Mouse (Mus musculus) midbrain, embryonic 14.5 days (tissue): ENCODE measurements around the gene Fbxo6. TPM values are rescaled to one million over a fixed set of nuclear protein-coding genes. Genes with fewer than 3 reads are reported as not detected.
A peak's percentile ranks its signal among the peaks of the same experiment; 100 is the strongest.
"Not testable (repeated sequence)": the region's sequence is repeated elsewhere in the genome, so short reads cannot be mapped to it uniquely, and the experiment has no call there.

Source experiments
- ATAC-seq: fragments of 200-750 bp; cut with Nextera tagmentation; 2 replicates; pipeline ENCODE4 v1.8.0; 2017; ENCODE audit warnings: moderate number of reproducible peaks, moderate library complexity; ENCODE audit not compliant: low FRiP score, low TSS enrichment
- DNase-seq: peaks from one replicate; pipeline ENCODE4 v3.0.0-alpha.2; 2015
- H3K27ac ChIP-seq: fragments of 300-500 bp; sonication (generic); replicated peaks from 2 replicates; pipeline ENCODE4 v1.5.1; 2014; ENCODE audit warnings: mild to moderate bottlenecking, low read depth, low read length, moderate library complexity
- H3K27me3 ChIP-seq: fragments of 300-500 bp; sonication (generic); 2 replicates; pipeline ENCODE4 v1.6.1; 2014; ENCODE audit warnings: low read length, control low read depth, mixed read lengths; ENCODE audit not compliant: control insufficient read depth, insufficient read depth
- H3K36me3 ChIP-seq: fragments of 300-500 bp; sonication (generic); 2 replicates; pipeline ENCODE4 v1.6.1; 2014; ENCODE audit warnings: low read length, control low read depth; ENCODE audit not compliant: control insufficient read depth, insufficient read depth
- H3K4me1 ChIP-seq: fragments of 300-500 bp; sonication (generic); 2 replicates; pipeline ENCODE4 v1.6.1; 2014; ENCODE audit warnings: mild to moderate bottlenecking, antibody characterized with exemption, low read length, control low read depth; ENCODE audit not compliant: control insufficient read depth, insufficient read depth
- H3K4me2 ChIP-seq: fragments of 300-500 bp; sonication (generic); 2 replicates; pipeline ENCODE4 v1.6.1; 2014; ENCODE audit warnings: mild to moderate bottlenecking, low read length, moderate library complexity
- H3K4me3 ChIP-seq: fragments of 300-500 bp; sonication (generic); replicated peaks from 2 replicates; pipeline ENCODE4 v1.5.1; 2014; ENCODE audit warnings: low read depth, low read length
- H3K9ac ChIP-seq: fragments of 300-500 bp; sonication (generic); replicated peaks from 2 replicates; pipeline ENCODE4 v1.6.1; 2014; ENCODE audit warnings: mild to moderate bottlenecking, low read length, moderate library complexity
- H3K9me3 ChIP-seq: fragments of 300-500 bp; sonication (generic); 2 replicates; pipeline ENCODE4 v1.6.1; 2016; ENCODE audit warnings: low read length, control low read depth, mixed read lengths; ENCODE audit not compliant: control insufficient read depth
- WGBS: fragments of 180-500 bp; shearing (Covaris S2); extraction: QIAGEN DNeasy Blood & Tissue Kit; methylation state at CpG from one replicate; pipeline ENCODE4 v1.1.7; 2014; 5-methylcytosine and 5-hydroxymethylcytosine counted together
- polyA plus RNA-seq: library from polyadenylated mRNA; unstranded; fragments of >200 nt; fragmentation: Nextera tagmentation; extraction: Ambion mirVana; gene quantifications from 2 replicates; pipeline ENCODE4 v1.2.1, GENCODE M21; 2014

Fbxo6 gene
- polyA plus RNA-seq, 1 experiment from 2014 or later = 18.7 TPM

GRCm38 (mm10) chr4:148128241-148128640, 23.7 kb downstream of the Fbxo6 start:
- no peak for ATAC-seq
- H3K4me1 ChIP-seq = peaks cover 45% of the 10 kb centered on the region
- H3K27ac ChIP-seq = peak overlapping the region; percentile 99
- DNase-seq = no peak
- no peaks in the 10 kb centered on the region for H3K36me3 ChIP-seq
- H3K9me3 ChIP-seq = no peaks in the 10 kb centered on the region
- H3K4me2 ChIP-seq = peak overlapping the region; percentile 67
- WGBS = 58% methylated on average over 1 of the region's 1 CpGs
- peak overlapping the region; percentile 78 for H3K4me3 ChIP-seq
- no peaks in the 10 kb centered on the region for H3K27me3 ChIP-seq
- peak overlapping the region; percentile 98 for H3K9ac ChIP-seq

- no peak for DNase-seq
- Histone ChIP-seq H3K27me3 (no peaks in the 10 kb centered on the region), H3K36me3 (no peaks in the 10 kb centered on the region), H3K4me3 (no peak overlapping the region), H3K27ac (peak overlapping the region; percentile 64; the same call in 1 of the 2 replicates), H3K9ac (no peak overlapping the region), H3K4me2 (no peak overlapping the region), H3K4me1 (peaks cover 23% of the 10 kb centered on the region), H3K9me3 (no peaks in the 10 kb centered on the region)
- no peak for ATAC-seq
- 66% methylated on average over 3 of the region's 3 CpGs for WGBS
Measured at GRCm38 (mm10) chr4:148122694-148123066, 29.3 kb downstream of the Fbxo6 start.

DNA sequence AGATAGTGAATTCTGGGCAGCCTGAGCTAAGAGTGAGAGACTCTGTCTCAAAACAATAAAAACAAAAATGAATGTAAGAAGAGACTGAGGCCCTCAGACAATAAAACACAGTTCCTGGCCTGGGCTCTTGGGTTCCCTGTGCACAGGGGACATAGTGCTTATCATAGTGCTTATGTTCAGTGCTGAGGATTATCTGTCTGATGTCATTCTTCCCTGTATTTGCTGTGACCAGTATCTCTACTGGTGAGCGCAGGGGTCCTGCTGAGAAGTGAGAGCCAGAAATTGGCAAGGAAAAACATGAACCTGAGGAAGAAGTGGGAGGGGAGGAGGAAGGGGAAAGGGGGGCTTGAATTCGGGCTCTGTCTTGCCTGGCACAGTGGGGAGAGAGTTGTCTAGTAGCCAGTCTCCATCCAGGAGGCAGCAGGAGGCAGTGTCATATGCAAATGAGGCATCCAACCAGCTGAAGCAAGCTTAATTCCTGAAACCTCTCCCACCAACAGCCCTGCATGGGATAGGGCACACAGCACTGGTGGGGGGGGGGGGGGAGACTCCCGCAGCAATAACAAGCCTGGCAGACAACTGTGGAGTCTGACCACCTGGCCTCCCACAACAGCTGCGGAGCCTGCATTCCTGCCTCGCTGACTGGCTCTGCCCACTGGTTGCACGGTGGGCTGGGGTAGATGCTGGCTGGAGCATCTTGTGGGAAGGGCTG, 29.8 kb downstream of the Fbxo6 start:
- ATAC-seq (peak; percentile 80), DNase-seq (peak; percentile 69)
- H3K27me3 ChIP-seq = no peaks in the 10 kb centered on the region
- H3K36me3 ChIP-seq = no peaks in the 10 kb centered on the region
- H3K27ac ChIP-seq = peak overlapping the region; percentile 64
- H3K4me3 ChIP-seq = no peak overlapping the region
- H3K9ac ChIP-seq = no peak overlapping the region; the same call in 1 of the 2 replicates
- no peaks in the 10 kb centered on the region for H3K9me3 ChIP-seq
- H3K4me2 ChIP-seq = no peak overlapping the region
- 4% methylated on average over 6 of the region's 6 CpGs for WGBS
- peaks cover 18% of the 10 kb centered on the region for H3K4me1 ChIP-seq

DNA sequence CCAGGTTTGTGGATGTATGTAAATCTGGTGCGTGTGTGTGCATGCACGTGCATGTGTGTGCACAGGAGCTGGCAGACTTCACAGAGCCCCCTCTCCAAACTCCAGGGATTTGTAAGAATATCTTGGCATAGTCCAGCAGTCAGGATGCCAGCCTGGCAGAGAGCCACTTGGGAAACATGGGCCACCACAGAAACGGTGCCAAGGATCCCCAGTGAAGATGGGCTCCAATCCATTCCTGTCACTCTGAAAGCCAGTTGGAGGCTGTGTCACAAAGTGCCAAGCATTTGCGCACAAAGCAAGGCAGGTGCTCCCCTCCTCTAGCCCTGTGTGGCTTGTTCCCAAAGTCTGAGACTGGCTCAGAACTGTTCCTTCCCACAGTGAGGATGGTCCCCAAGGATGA, 30.6 kb downstream of the Fbxo6 start:
- H3K4me3 ChIP-seq = no peak overlapping the region
- peak overlapping the region; percentile 64 for H3K27ac ChIP-seq
- DNase-seq (peak; percentile 77), ATAC-seq (peak; percentile 46)
- no peak overlapping the region for H3K9ac ChIP-seq
- H3K9me3 ChIP-seq = no peaks in the 10 kb centered on the region
- H3K4me2 ChIP-seq = no peak overlapping the region
- peaks cover 13% of the 10 kb centered on the region; the same call in 1 of the 2 replicates for H3K4me1 ChIP-seq
- no peaks in the 10 kb centered on the region for H3K36me3 ChIP-seq
- no peaks in the 10 kb centered on the region for H3K27me3 ChIP-seq
- 66% methylated on average over 4 of the region's 4 CpGs for WGBS

- no peak overlapping the region for H3K9ac ChIP-seq
- no peaks in the 10 kb centered on the region for H3K27me3 ChIP-seq
- no peaks in the 10 kb centered on the region for H3K36me3 ChIP-seq
- no peak overlapping the region for H3K4me3 ChIP-seq
- no peaks in the 10 kb centered on the region for H3K9me3 ChIP-seq
- H3K4me1 ChIP-seq = peaks cover 15% of the 10 kb centered on the region
- DNase-seq (no peak), ATAC-seq (no peak)
- H3K4me2 ChIP-seq = no peak overlapping the region
- WGBS = 81% methylated on average over 9 of the region's 9 CpGs
- H3K27ac ChIP-seq = peak overlapping the region; percentile 64
Measured at GRCm38 (mm10) chr4:148120555-148120954, 31.4 kb downstream of the Fbxo6 start.

DNA sequence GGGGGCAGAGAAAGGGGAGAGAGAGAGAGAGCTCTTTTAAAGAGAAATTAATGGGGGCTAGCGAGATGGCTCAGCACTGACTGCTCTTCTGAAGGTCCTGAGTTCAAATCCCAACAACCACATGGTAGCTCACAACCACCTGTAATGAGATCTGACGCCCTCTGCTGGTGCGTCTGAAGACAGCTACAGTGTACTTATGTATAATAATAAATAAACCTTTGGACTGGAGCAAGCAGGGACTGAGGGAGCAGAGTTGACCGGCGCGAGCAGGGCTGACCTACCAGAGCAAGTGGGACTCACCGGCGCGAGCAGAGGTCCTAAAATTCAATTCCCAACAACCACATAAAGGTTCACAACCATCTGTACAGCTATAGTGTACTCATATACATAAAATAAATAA, 32.4 kb downstream of the Fbxo6 start:
- not testable (repeated sequence) for H3K4me2 ChIP-seq, H3K9me3 ChIP-seq, H3K36me3 ChIP-seq, DNase-seq, ATAC-seq, H3K9ac ChIP-seq, H3K27ac ChIP-seq, H3K27me3 ChIP-seq, H3K4me3 ChIP-seq
- H3K4me1 ChIP-seq = peaks cover 23% of the 10 kb centered on the region
- WGBS = 91% methylated on average over 9 of the region's 9 CpGs

- Histone ChIP-seq H3K4me1 (peaks cover 18% of the 10 kb centered on the region), H3K27ac (no peak overlapping the region), H3K4me3 (no peak overlapping the region), H3K9ac (no peak overlapping the region), H3K4me2 (no peak overlapping the region), H3K27me3 (no peaks in the 10 kb centered on the region), H3K36me3 (peaks cover 20% of the 10 kb centered on the region), H3K9me3 (no peaks in the 10 kb centered on the region)
- ATAC-seq = no peak
- DNase-seq = no peak
- WGBS = 79% methylated on average over 4 of the region's 4 CpGs
Measured at GRCm38 (mm10) chr4:148117392-148117791, 34.5 kb downstream of the Fbxo6 start.

DNA sequence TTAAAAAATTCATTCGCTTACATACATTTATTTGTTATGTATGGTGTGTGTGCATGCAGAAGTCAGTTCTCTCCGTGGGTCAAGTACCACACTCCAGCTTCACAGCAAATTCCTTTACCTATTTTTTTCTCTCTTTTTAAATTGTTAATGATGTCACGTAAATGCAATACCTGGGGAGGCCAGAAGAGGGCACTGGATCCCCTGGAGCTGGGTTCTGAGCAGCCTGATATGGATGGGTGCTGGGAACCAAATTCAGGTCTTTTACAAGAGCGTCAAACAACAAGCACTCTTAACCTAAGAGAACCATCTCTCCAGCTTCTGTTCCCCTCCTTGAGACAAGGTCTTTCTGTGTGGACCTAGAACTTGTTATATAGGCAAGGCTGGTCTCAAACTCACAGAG, 35.3 kb downstream of the Fbxo6 start:
- Histone ChIP-seq H3K9me3 (no peaks in the 10 kb centered on the region), H3K4me3 (no peak overlapping the region), H3K9ac (no peak overlapping the region), H3K27ac (no peak overlapping the region), H3K36me3 (peaks cover 26% of the 10 kb centered on the region), H3K4me1 (peaks cover 16% of the 10 kb centered on the region), H3K27me3 (no peaks in the 10 kb centered on the region), H3K4me2 (no peak overlapping the region)
- DNase-seq (no peak), ATAC-seq (no peak)
- WGBS = 72% methylated on average over 4 of the region's 4 CpGs

GRCm38 (mm10) chr4:148115467-148115866, 36.5 kb downstream of the Fbxo6 start:
- ATAC-seq (peak; percentile 43; the same call in 1 of the 2 replicates), DNase-seq (peak; percentile 48)
- H3K4me3 ChIP-seq = no peak overlapping the region
- 0 out of 2 replicates have a peak overlapping the region, but pooled peaks have one; percentile 20 for H3K4me2 ChIP-seq
- H3K27ac ChIP-seq = peak overlapping the region; percentile 71
- H3K27me3 ChIP-seq = no peaks in the 10 kb centered on the region
- no peaks in the 10 kb centered on the region for H3K9me3 ChIP-seq
- peaks cover 32% of the 10 kb centered on the region for H3K36me3 ChIP-seq
- peaks cover 10% of the 10 kb centered on the region for H3K4me1 ChIP-seq
- 9% methylated on average over 15 of the region's 15 CpGs for WGBS
- no peak overlapping the region; the same call in 1 of the 2 replicates for H3K9ac ChIP-seq
